Mouse (Mus musculus) C2C12 (cell line): ENCODE measurements around the gene Aldh3b3. TPM values are rescaled to one million over a fixed set of nuclear protein-coding genes. Genes with fewer than 3 reads are reported as not detected.

ENCODE experiments used
- H3K27me3 ChIP-seq: one replicate; pipeline ENCODE4 v1.6.1; 2011; ENCODE audit not compliant: control insufficient read depth, insufficient read depth, insufficient read length
- H3K36me3 ChIP-seq: one replicate; pipeline ENCODE4 v1.6.1; 2011; ENCODE audit not compliant: control insufficient read depth, insufficient read depth
- H3K4me3 ChIP-seq: one replicate; pipeline ENCODE4 v1.5.1; 2011; ENCODE audit warnings: mild to moderate bottlenecking, control low read depth; ENCODE audit not compliant: poor library complexity, insufficient read depth, severe bottlenecking
- H3K79me2 ChIP-seq: one replicate; pipeline ENCODE4 v1.6.1; 2011; ENCODE audit not compliant: control insufficient read depth, insufficient read depth
- H3K79me3 ChIP-seq: one replicate; pipeline ENCODE4 v1.6.1; 2011; ENCODE audit warnings: low read depth, control low read depth
- H3ac ChIP-seq: one replicate; pipeline ENCODE3; 2011; ENCODE audit warnings: low read depth; ENCODE audit not compliant: control insufficient read depth, insufficient read length
- CEBPB ChIP-seq: IDR thresholded peaks from one replicate; pipeline ENCODE4 v1.6.1; 2011; ENCODE audit warnings: low read depth, mild to moderate bottlenecking, control low read depth, moderate library complexity
- CTCF ChIP-seq: IDR thresholded peaks from one replicate; pipeline ENCODE4 v1.5.1; 2011; ENCODE audit not compliant: control insufficient read depth, insufficient read depth, insufficient read length
- FOSL1 ChIP-seq: IDR thresholded peaks from one replicate; pipeline ENCODE4 v1.8.0; 2011; ENCODE audit warnings: mild to moderate bottlenecking, low read length; ENCODE audit not compliant: poor library complexity, insufficient read depth, severe bottlenecking
- MAX ChIP-seq: IDR thresholded peaks from one replicate; pipeline ENCODE4 v1.6.1; 2011; ENCODE audit warnings: mild to moderate bottlenecking, control low read depth
- MYOD1 ChIP-seq: IDR thresholded peaks from one replicate; pipeline ENCODE4 v1.6.1; 2011; ENCODE audit warnings: low read depth; ENCODE audit not compliant: control insufficient read depth, insufficient read length
- MYOG ChIP-seq: IDR thresholded peaks from one replicate; pipeline ENCODE4 v1.6.1; 2011; ENCODE audit not compliant: control insufficient read depth, insufficient read length; ENCODE audit errors: extremely low read depth
- USF1 ChIP-seq: IDR thresholded peaks from one replicate; pipeline ENCODE4 v1.6.1; 2011; ENCODE audit warnings: low read depth, mild to moderate bottlenecking, control low read depth, moderate library complexity
- polyA plus RNA-seq: library from polyadenylated mRNA; unstranded; fragments of >200 nt; fragmentation: generic; extraction: Trizol; gene quantifications from one replicate; pipeline ENCODE4 v1.2.1, GENCODE M21; 2012; ENCODE audit warnings: missing spikeins

Gene Aldh3b3
- polyA plus RNA-seq, 1 experiment = not detected

DNA sequence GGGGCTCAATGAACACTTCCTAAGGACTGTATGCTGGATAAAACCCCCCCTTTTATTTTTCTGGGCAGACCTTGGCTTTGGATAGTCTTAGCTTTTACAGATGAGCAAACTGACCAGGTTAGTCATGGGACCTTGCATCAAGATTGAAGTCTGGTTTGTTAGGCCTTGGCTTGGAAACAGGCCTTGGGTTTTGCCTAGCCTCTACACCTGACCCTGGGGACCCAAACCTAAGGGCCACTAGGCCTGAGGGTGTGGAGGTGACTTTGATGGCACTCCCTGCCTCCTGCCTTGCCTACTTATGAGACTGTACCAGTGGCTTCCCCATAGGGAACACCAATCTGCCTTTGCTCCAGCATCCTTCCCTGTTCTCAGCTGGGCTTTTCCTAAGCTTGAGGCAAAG, 38.5 kb upstream of the Aldh3b3 start:
- Histone ChIP-seq H3K79me3 (no peaks in the 10 kb centered on the region), H3K4me3 (no peak overlapping the region), H3K36me3 (no peaks in the 10 kb centered on the region), H3K27me3 (no peaks in the 10 kb centered on the region), H3ac (no peak overlapping the region), H3K79me2 (no peaks in the 10 kb centered on the region)
- TF ChIP-seq MYOD1 (no peak), CTCF (no peak), CEBPB (no peak), MYOG (no peak), FOSL1 (no peak), MAX (no peak), USF1 (no peak)

DNA sequence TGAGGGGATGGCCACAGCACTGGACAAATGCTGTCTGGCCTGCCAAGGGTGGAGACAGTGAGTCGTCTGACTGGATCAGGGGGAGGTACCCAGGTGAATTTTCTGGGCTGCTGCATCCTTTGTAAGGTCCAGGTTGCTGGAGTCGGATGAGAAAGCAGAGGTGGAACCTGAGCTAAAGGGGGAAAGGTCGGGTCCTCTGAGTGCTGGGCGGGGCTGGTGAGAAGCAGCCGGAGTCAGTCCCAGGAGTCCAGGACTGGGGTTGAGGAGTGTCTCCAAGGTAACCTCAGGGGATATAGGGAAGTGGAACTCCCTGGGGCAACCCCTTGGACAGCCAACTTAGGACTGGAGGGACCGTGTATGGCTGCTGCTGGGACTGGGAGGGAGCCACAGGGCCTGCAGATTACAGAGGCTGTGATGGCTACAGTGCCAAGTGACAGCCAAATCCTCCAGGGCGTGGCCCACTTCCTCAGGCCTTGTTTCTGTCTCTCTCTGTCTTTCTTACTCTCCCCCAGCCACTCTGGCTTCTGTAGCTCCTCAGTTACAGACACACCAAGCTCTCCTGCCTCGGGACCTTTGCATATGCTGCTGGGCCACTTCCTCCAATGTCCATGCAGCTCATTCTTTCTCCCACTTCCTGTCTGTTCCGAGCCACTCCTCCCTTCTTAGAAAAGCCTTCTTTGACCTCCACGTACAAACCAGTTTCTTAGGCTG, 35.6 kb upstream of the Aldh3b3 start:
- Histone ChIP-seq H3K27me3 (no peaks in the 10 kb centered on the region), H3ac (no peak overlapping the region), H3K79me3 (no peaks in the 10 kb centered on the region), H3K36me3 (no peaks in the 10 kb centered on the region), H3K79me2 (no peaks in the 10 kb centered on the region), H3K4me3 (no peak overlapping the region)
- TF ChIP-seq MYOG (no peak), CTCF (no peak), MYOD1 (no peak), USF1 (no peak), MAX (no peak), CEBPB (no peak), FOSL1 (no peak)

DNA sequence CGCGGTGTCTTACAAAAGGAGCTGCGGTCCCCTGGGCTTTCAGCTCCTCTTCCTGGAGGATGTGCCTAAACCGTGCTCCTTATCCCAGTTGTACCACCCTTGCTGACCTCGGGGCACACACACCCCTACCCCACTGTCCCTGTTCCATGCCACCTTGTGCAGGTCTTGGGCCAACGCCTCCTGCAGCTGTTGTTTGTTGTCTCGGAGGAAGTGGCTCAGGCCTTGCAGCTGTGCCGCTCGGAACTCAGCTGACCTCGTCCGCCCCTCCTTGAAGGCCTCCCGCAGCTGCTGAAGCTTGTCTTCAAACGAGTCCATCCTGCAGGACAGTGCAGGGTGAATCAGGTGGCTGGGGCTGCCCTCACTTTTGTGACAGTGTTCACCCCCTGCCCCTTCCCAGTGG, 34.9 kb upstream of the Aldh3b3 start:
- Histone ChIP-seq H3ac (no peak overlapping the region), H3K36me3 (no peaks in the 10 kb centered on the region), H3K79me2 (no peaks in the 10 kb centered on the region), H3K4me3 (no peak overlapping the region), H3K27me3 (no peaks in the 10 kb centered on the region), H3K79me3 (no peaks in the 10 kb centered on the region)
- TF ChIP-seq CEBPB (no peak), MAX (peak; percentile 32), CTCF (no peak), MYOD1 (peak; percentile 99), USF1 (peak; percentile 31)

DNA sequence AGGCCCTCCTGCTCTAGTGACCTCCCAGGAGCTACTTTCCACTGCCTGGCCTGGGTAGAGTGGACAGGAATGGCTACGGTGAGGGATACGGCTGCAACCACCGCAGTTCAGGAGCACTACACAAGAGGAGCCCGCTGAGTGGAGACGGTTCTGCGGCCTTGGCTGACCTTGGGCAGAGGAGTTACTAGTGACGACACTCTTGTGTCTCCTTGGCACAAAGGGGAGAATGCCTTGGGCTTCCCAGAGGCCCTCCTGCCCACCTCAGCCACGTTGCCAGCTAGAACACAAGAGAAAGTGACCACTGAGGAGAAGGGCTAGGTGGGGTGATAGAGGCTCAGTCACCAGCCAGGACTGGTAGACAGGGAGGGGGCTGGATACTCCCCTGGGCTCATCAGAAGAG, 34.3 kb upstream of the Aldh3b3 start:
- Histone ChIP-seq H3K36me3 (no peaks in the 10 kb centered on the region), H3K27me3 (no peaks in the 10 kb centered on the region), H3K4me3 (no peak overlapping the region), H3ac (no peak overlapping the region), H3K79me2 (no peaks in the 10 kb centered on the region), H3K79me3 (no peaks in the 10 kb centered on the region)
- no peak for TF ChIP-seq CTCF
- TF ChIP-seq USF1 = no peak
- no peak for TF ChIP-seq CEBPB
- TF ChIP-seq MYOD1 = no peak
- no peak for TF ChIP-seq FOSL1

DNA sequence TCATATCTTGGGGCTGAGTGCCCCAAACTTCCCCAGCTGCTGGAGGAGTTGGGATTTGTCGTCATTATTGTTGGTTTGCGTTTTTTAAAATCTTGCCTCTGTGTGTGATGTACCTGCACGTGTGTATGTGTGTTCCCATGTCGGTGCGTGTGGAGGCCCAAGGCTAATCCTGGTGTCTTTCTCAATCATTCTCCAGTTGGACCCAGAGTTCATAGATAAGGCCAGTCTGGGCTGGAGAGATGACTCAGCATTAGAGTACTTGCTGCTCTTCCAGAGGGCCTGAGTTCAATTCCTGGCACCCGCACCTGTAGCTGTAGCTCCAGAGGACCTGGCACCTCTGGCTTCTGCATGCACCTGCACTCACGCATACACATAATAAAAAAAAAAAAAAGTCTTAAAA, 33.6 kb upstream of the Aldh3b3 start:
- no peaks in the 10 kb centered on the region for H3K36me3 ChIP-seq
- H3K4me3 ChIP-seq = no peak overlapping the region
- H3K79me2 ChIP-seq = no peaks in the 10 kb centered on the region
- H3K27me3 ChIP-seq = no peaks in the 10 kb centered on the region
- H3K79me3 ChIP-seq = no peaks in the 10 kb centered on the region
- TF ChIP-seq MYOG = no peak
- TF ChIP-seq CTCF = no peak
- no peak for TF ChIP-seq MYOD1
- TF ChIP-seq FOSL1 = no peak
- no peak for TF ChIP-seq MAX
- TF ChIP-seq USF1 = no peak
- H3ac ChIP-seq = no peak overlapping the region

DNA sequence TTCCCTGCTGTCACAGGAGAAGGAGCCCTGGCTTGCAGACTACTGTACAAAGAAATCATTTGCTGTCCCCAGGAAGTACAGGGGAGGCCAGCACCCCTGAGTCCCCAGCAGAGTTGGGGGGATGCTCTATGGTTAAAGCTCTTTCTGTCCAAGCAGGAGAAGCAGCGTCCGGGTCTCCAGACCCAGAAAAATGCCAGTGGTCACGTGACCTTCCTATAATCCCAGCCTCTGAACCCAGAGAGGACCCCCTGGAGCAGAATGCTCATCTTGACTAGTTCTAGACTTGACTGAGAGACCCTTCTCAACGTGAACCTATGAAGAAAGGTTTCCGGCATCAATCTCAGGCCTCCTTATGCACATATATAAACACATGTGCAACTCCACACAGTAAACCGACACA, 32.6 kb upstream of the Aldh3b3 start:
- Histone ChIP-seq H3K79me3 (no peaks in the 10 kb centered on the region), H3K27me3 (no peaks in the 10 kb centered on the region), H3ac (no peak overlapping the region), H3K4me3 (no peak overlapping the region), H3K36me3 (no peaks in the 10 kb centered on the region), H3K79me2 (no peaks in the 10 kb centered on the region)
- TF ChIP-seq FOSL1 = no peak
- TF ChIP-seq USF1 = peak; percentile 89
